Mouse (Mus musculus): ENCODE data around the gene Rgs6.

- TF ChIP-seq CTCF (IDR thresholded peaks at IDR 0.05; ENCODE audit: borderline replicate concordance, insufficient read depth, low read depth, low read length) (no peak), POLR2A (IDR thresholded peaks at IDR 0.05; ENCODE audit: borderline replicate concordance, insufficient read depth, low read length) (no peak)
These were observed 384.6 kb downstream of the Rgs6 start for GRCm38 (mm10) chr12:82972661-82973060.

Data from cerebellum, adult 2 months (tissue).